14 mouse cellular contexts compared by ENCODE assay signal in genomic region chr6:136968877-136969276, GRCm38 (mm10). TPM values are rescaled to one million over a fixed set of nuclear protein-coding genes. Genes with fewer than 3 reads are reported as not detected.
DNase-seq lines count a peak whose midpoint lies in the region; ATAC-seq and TF ChIP-seq lines count a peak whose summit lies in the region.
"Not testable (repeated sequence)": the region's sequence is repeated elsewhere in the genome, so short reads cannot be mapped to it uniquely, and the experiment has no call there.
"Had no signal": no experiment of that assay in that cellular context is flagged by ENCODE, and none has a peak within 500 bp of the region (broad histone marks: within the 10 kb centered on the region; RNA-seq: fewer than 3 reads in every experiment).

No protein-coding gene starts in this region.

- not testable (repeated sequence) for H3K4me2 ChIP-seq in intestine, embryonic 16.5 days (ENCODE audit: low read depth, low read length); limb, embryonic 15.5 days; stomach, embryonic 16.5 days (ENCODE audit: low read depth, low read length)

- peak; percentile 46 for DNase-seq in R1 (ENCODE audit: low read depth, low spot score)
- DNase-seq in embryo, embryonic 11 days, result peak; percentile 42
- DNase-seq in heart, adult 8-10 months (ENCODE audit: low spot score), result peak; percentile 48

- TF ChIP-seq CTCF in C2C12 (IDR thresholded peaks at IDR 0.05; ENCODE audit: control insufficient read depth, insufficient read depth, insufficient read length), result peak; percentile 21

- not testable (repeated sequence) for H3K4me3 ChIP-seq in C2C12 (ENCODE audit: insufficient read depth, poor library complexity, severe bottlenecking); intestine, embryonic 16.5 days (ENCODE audit: low read length); limb, embryonic 15.5 days; stomach, embryonic 16.5 days (replicated peaks; ENCODE audit: low read length)

- not testable (repeated sequence) for H3ac ChIP-seq in C2C12 (ENCODE audit: control insufficient read depth, insufficient read length, low read depth)

- H3K79me2 ChIP-seq in C2C12 (ENCODE audit: control insufficient read depth, insufficient read depth), result not testable (repeated sequence)

- 22% methylated on average over 4 of the region's 4 CpGs for WGBS in intestine, embryonic 16.5 days
- 22% methylated on average over 4 of the region's 4 CpGs for WGBS in limb, embryonic 15.5 days
- 14% methylated on average over 4 of the region's 4 CpGs for WGBS in stomach, embryonic 16.5 days

- peak; percentile 64; the same call in 1 of the 2 replicates for ATAC-seq in intestine, embryonic 16.5 days
- not testable (repeated sequence) for ATAC-seq in limb, embryonic 15.5 days (ENCODE audit: insufficient number of reproducible peaks, low FRiP score, low TSS enrichment, low read depth)
- ATAC-seq in megakaryocyte-erythroid progenitor cell, adult 5-6 weeks (replicated peaks; ENCODE audit: low FRiP score, low TSS enrichment, poor library complexity, severe bottlenecking), result peak; percentile 70
- ATAC-seq in stomach, embryonic 16.5 days (ENCODE audit: insufficient read depth, low FRiP score), result peak; percentile 72

- H3K36me3 ChIP-seq in C2C12 (ENCODE audit: control insufficient read depth, insufficient read depth); intestine, embryonic 16.5 days (ENCODE audit: control insufficient read depth, insufficient read depth, low read length); limb, embryonic 15.5 days; stomach, embryonic 16.5 days (ENCODE audit: control insufficient read depth, insufficient read depth, low read length): not testable (repeated sequence)

- H3K27ac ChIP-seq in intestine, embryonic 16.5 days (ENCODE audit: low read length), result not testable (repeated sequence)
- peak overlapping the region; percentile 75; the same call in 1 of the 2 replicates for H3K27ac ChIP-seq in limb, embryonic 15.5 days
- peak overlapping the region; percentile 53; the same call in 1 of the 2 replicates for H3K27ac ChIP-seq in stomach, embryonic 16.5 days (ENCODE audit: low read length)

- not testable (repeated sequence) for H3K9me3 ChIP-seq in intestine, embryonic 16.5 days (ENCODE audit: control insufficient read depth, low read length); limb, embryonic 15.5 days; stomach, embryonic 16.5 days (replicated peaks; ENCODE audit: control insufficient read depth, low read length)

- H3K4me1 ChIP-seq in intestine, embryonic 16.5 days (ENCODE audit: control insufficient read depth, insufficient read depth, low read length); limb, embryonic 15.5 days; stomach, embryonic 16.5 days (ENCODE audit: control insufficient read depth, insufficient read depth, low read length): not testable (repeated sequence)

- H3K9ac ChIP-seq in intestine, embryonic 16.5 days (ENCODE audit: low read depth, low read length); limb, embryonic 15.5 days; stomach, embryonic 16.5 days (ENCODE audit: low read length): not testable (repeated sequence)

- H3K27me3 ChIP-seq in C2C12 (ENCODE audit: control insufficient read depth, insufficient read depth, insufficient read length); intestine, embryonic 16.5 days (replicated peaks; ENCODE audit: control insufficient read depth, insufficient read depth, low read length); limb, embryonic 15.5 days; stomach, embryonic 16.5 days (ENCODE audit: control insufficient read depth, insufficient read depth, low read length): not testable (repeated sequence)

- H3K79me3 ChIP-seq in C2C12 (ENCODE audit: low read depth), result not testable (repeated sequence)

RNA-seq across cellular contexts. Expression of gene Arhgdib, which starts 27.2 kb away (rescaled TPM):
- 101 TPM for polyA plus RNA-seq in C2C12 (2012; fragmentation: generic; extraction: Trizol)
- total RNA-seq in heart, adult 8-10 months (2022), result 10 to 100 TPM; 19.6 to 27.6 (median 22.0) TPM
- 42.1 and 44.0 TPM in 2 replicates for polyA plus RNA-seq in intestine, embryonic 16.5 days (2015; fragmentation: Nextera tagmentation; extraction: Ambion mirVana)
- polyA plus RNA-seq in limb, embryonic 15.5 days (2015; fragmentation: Nextera tagmentation; extraction: Ambion mirVana), result 166 and 167 TPM in 2 replicates
- 207 and 252 TPM in 2 replicates for total RNA-seq in megakaryocyte-erythroid progenitor cell, adult 5-6 weeks (2014; fragmentation: Nextera tagmentation)
- total RNA-seq in megakaryocyte-erythroid progenitor cell, adult 5-6 weeks (2017), result 203 and 254 TPM in 2 replicates
- polyA plus RNA-seq in stomach, embryonic 16.5 days (2015; fragmentation: Nextera tagmentation; extraction: Ambion mirVana), result 57.8 and 69.5 TPM in 2 replicates

RNA-seq across cellular contexts. Expression of gene Pde6h, which starts 45.2 kb away (rescaled TPM):
- polyA plus RNA-seq in C2C12 (2012; fragmentation: generic; extraction: Trizol), result 0.26 TPM
- under 1 TPM in 1 of 4 experiments, not detected in 3; 0.81 TPM for total RNA-seq in heart, adult 8-10 months (2022)
- polyA plus RNA-seq in intestine, embryonic 16.5 days (2015; fragmentation: Nextera tagmentation; extraction: Ambion mirVana), result 0.40 TPM in 1 of 2 replicates, not detected in the other
- 0.19 TPM in 1 of 2 replicates, not detected in the other for polyA plus RNA-seq in limb, embryonic 15.5 days (2015; fragmentation: Nextera tagmentation; extraction: Ambion mirVana)
- 3.1 TPM in 1 of 2 replicates, not detected in the other for total RNA-seq in megakaryocyte-erythroid progenitor cell, adult 5-6 weeks (2014; fragmentation: Nextera tagmentation)
- total RNA-seq in megakaryocyte-erythroid progenitor cell, adult 5-6 weeks (2017), result not detected in 2 replicates
- polyA plus RNA-seq in stomach, embryonic 16.5 days (2015; fragmentation: Nextera tagmentation; extraction: Ambion mirVana), result 0.06 TPM in 1 of 2 replicates, not detected in the other
- total RNA-seq: granulocyte monocyte progenitor cell, adult 5-6 weeks had no signal
- polyA plus RNA-seq: embryonic facial prominence, embryonic 13.5 days; hindbrain, embryonic 12.5 days; liver, embryonic 16.5 days; small intestine, adult 2 months had no signal

RNA-seq across cellular contexts. Expression of gene Erp27, which starts 46.9 kb away (rescaled TPM):
- polyA plus RNA-seq in C2C12 (2012; fragmentation: generic; extraction: Trizol), result 0.04 TPM
- total RNA-seq in heart, adult 8-10 months (2022), result under 1 TPM in 2 of 4 experiments, not detected in 2; 0.44 to 0.57 TPM
- polyA plus RNA-seq in intestine, embryonic 16.5 days (2015; fragmentation: Nextera tagmentation; extraction: Ambion mirVana), result 23.9 and 28.7 TPM in 2 replicates
- 0.53 and 0.72 TPM in 2 replicates for polyA plus RNA-seq in limb, embryonic 15.5 days (2015; fragmentation: Nextera tagmentation; extraction: Ambion mirVana)
- 1.6 and 2.3 TPM in 2 replicates for total RNA-seq in megakaryocyte-erythroid progenitor cell, adult 5-6 weeks (2014; fragmentation: Nextera tagmentation)
- total RNA-seq in megakaryocyte-erythroid progenitor cell, adult 5-6 weeks (2017), result not detected in 2 replicates
- 41.0 and 44.8 TPM in 2 replicates for polyA plus RNA-seq in stomach, embryonic 16.5 days (2015; fragmentation: Nextera tagmentation; extraction: Ambion mirVana)
- total RNA-seq: adrenal gland, postnatal 14 days had no signal
- polyA plus RNA-seq: hindbrain, embryonic 12.5 days had no signal

Comparison
In these comparisons a context has a peak if more than half of its experiments do, and no peak if none do; other contexts are left out.
1. RNA of gene Erp27, which starts 46.9 kb away (polyA plus RNA-seq): 41.0 to 44.8 TPM in stomach, embryonic 16.5 days and 23.9 to 28.7 TPM in intestine, embryonic 16.5 days; 0.53 to 0.72 TPM in limb, embryonic 15.5 days and 0.04 TPM in C2C12 (single experiment); every median in the first group is over 10 times any median in the second.
2. Peak in every context shown above with its lines, with median percentiles within 50 percentile points of each other: DNase-seq.